Mouse (Mus musculus): Measurements from ENCODE around the gene Otos.

Gene Otos

DNA sequence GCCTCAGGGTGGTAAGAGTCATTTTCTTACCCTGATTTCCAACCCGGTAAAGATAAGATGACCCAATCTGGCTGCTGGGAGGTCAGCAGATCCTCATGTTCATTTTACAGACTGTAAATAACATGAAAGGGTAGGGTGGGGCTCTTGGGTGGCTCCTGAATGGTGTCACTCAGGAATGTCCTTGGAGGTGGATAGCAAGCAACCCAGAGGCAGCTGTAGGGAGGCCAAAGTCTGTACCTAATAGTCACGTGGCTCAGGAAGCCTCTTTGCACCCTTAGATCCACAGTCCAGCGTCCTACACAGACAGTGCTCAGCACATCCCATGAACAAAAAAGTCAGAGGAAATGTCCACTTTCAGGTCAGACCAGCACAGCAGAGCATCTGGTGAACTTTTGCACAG lies 52.6 kb downstream of the Otos start:
- DNase-seq = no peak
